Mouse (Mus musculus): ENCODE measurements around the gene Cpeb3. TPM values are rescaled to one million over a fixed set of nuclear protein-coding genes. Genes with fewer than 3 reads are reported as not detected.
"Not testable (repeated sequence)": the region's sequence is repeated elsewhere in the genome, so short reads cannot be mapped to it uniquely, and the experiment has no call there.

Gene Cpeb3
- 100 to 1,000 TPM in 6 of 26 experiments, 10 to 100 TPM in 18, 1 to 10 TPM in 2; 8.1 to 132 (median 57.2) TPM for total RNA-seq (2018; cell fraction: chromatin; rRNA removed)
- total RNA-seq (2018; cell fraction: cytosol; rRNA removed), result 10 to 100 TPM in 21 of 26 experiments, 1 to 10 TPM in 5; 5.9 to 38.3 (median 17.0) TPM
- total RNA-seq (2018; cell fraction: nucleus; rRNA removed), result 100 to 1,000 TPM in 1 of 26 experiments, 10 to 100 TPM in 24, 1 to 10 TPM in 1; 9.2 to 104 (median 28.1) TPM
- 7.8 to 16.1 TPM (median 11.7 TPM) in 3 replicates for polyA plus RNA-seq (2018)

DNA sequence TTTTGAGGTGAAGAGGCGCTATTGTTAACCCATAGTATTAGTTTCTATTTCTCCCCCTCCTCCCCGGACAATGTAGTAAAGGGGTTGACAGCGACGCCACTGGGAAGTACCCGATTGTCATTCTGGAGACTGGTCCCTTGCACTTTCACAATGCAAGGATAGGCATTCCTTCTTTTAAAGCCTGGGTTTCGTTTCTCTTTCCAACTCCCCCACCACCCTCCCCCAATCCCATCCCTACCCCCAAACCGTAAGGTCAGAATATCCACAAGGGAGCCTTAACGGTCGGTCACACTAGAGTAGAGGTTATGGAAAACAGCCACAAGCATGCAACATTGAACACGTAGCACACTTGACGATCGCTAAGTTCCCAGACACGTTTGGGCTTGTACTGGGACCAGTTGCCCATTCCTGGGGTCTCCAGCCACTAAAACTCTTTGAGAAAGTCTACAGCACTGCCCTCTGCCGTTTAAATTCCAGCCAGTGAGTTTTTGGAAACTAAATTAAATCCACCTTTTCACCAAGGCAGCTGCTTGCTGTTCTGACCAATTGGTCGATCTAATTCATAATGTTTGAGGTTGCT, at the start of gene Cpeb3:
TSS of gene Cpeb3 (minus strand) at position 426 of the 580 bp plus-strand sequence.
- Histone ChIP-seq H3K27ac (peak within 1 kb of the TSS; percentile 77), H3K79me2 (ENCODE audit: inconsistent target) (peaks cover 70% of the 10 kb centered on the region)

DNA sequence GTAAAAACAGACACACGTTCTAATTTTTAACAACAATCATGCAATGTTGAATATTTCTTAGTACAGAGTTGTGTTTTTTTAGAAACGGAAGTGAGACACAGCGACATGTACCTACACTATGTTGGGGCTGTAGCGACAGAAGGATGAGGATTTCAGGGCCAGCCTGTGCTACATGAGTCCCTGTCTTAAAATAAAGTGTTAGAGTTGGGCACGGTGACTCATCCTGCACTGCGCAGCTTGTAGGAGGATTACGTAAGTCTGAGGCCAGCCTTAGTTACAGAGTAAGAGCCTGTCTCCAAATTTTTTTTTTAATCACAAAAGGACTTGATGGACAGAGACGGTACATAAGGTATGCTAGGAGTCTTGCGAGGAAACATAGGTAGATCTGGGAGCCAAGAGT, 46.9 kb upstream of the Cpeb3 start:
- H3K79me2 ChIP-seq (ENCODE audit: inconsistent target), result no peaks in the 10 kb centered on the region
- H3K4me3 ChIP-seq (ENCODE audit: inconsistent target), result no peak overlapping the region
- H3K27ac ChIP-seq, result no peak overlapping the region
- H3K36me3 ChIP-seq (ENCODE audit: inconsistent target), result no peaks in the 10 kb centered on the region
- 71% methylated on average over 9 of the region's 9 CpGs for WGBS (ENCODE audit: missing documents)

More for the DNA sequence above, at the start of gene Cpeb3:
- 2% methylated on average over 14 of the region's 15 CpGs for WGBS (ENCODE audit: missing documents)
- peaks cover 12% of the 10 kb centered on the region for H3K36me3 ChIP-seq (ENCODE audit: inconsistent target)
- peak within 1 kb of the TSS; percentile 75 for H3K4me3 ChIP-seq (ENCODE audit: inconsistent target)

DNA sequence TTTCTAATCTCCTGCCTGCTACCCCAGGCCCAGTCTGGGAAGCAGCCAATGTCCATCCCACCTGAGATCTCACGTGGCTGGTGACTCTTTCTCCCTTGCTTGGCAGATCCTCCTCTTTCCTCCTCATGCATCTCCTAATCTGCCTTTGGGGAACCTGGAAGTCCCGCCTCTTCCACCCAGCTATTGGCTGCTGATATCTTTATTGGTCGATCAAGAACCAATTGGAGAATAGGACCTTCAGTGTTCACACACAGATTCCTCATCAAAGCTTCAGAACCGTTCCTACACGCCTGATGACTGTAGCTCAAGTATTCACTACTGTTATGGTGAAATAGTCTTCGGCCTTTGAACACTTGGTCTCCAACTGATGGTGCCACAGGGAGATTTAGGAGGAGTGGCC, 43.7 kb upstream of the Cpeb3 start:
- 79% methylated on average over 6 of the region's 6 CpGs for WGBS (ENCODE audit: missing documents)
- no peaks in the 10 kb centered on the region for H3K36me3 ChIP-seq (ENCODE audit: inconsistent target)
- no peak overlapping the region for H3K4me3 ChIP-seq (ENCODE audit: inconsistent target)
- H3K79me2 ChIP-seq (ENCODE audit: inconsistent target), result no peaks in the 10 kb centered on the region
- no peak overlapping the region for H3K27ac ChIP-seq

DNA sequence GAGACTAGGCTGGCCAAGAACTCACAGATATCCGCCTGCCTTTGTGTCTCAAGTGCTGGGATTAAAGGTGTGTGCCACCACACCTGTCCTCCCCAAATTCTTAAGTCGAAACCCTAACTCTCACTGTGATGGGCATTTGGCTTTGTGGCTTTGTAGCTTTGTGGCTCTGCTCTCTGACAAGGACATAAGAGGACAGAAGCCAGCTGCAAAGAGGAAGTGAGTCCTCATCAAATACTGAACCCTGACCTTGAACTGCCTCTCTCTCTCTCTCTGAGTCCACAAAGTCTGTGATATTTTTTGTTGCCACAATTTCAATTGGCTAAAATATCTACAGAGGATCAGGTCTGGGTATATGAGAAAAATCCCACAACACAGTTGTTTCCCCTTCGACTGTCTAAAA, 39.8 kb upstream of the Cpeb3 start:
- Histone ChIP-seq H3K27ac (no peak overlapping the region), H3K36me3 (ENCODE audit: inconsistent target) (no peaks in the 10 kb centered on the region), H3K4me3 (ENCODE audit: inconsistent target) (no peak overlapping the region), H3K79me2 (ENCODE audit: inconsistent target) (no peaks in the 10 kb centered on the region)
- WGBS (ENCODE audit: missing documents), result 66% methylated on average over 3 of the region's 3 CpGs

DNA sequence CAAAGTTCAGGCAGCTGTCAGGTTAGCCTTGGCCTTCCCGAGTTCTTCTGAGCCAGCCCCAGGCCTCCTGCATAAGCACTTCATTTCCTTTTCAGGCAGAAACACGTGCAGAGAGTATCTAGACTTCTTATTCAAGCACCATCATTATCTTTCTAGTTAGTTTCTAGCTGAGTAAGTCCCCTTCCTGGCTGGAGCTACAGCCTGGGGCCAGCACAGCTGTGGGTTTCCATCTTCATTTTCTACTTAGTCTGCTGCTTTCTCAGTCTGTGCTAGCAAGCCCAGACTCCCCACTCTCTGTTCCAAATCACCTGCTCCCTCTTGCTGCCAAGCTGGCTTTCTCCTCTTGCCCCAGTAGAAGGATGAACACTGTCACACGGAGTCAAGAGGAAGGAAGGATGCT, 38.5 kb upstream of the Cpeb3 start:
- 41% methylated on average over 3 of the region's 3 CpGs for WGBS (ENCODE audit: missing documents)
- Histone ChIP-seq H3K79me2 (ENCODE audit: inconsistent target) (no peaks in the 10 kb centered on the region), H3K27ac (no peak overlapping the region), H3K4me3 (ENCODE audit: inconsistent target) (no peak overlapping the region), H3K36me3 (ENCODE audit: inconsistent target) (no peaks in the 10 kb centered on the region)

DNA sequence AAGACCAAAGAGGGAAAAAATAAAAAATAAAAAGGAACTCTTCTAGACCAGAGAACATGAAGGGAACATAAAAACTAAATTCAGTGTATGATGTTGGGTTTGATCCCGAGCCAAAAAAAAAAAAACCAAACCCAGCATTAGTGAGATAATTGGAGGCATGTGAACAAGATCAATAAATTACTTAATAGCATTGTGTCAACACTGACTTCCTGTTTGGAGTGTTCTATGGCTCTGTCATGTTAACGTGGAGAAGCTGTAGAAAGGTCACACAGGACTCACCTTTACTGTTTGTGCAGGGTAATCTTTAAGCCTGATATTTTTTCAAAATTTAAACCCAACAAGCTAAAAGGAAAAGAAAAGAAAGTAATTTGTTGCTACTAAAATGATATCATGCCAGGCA, 34.3 kb upstream of the Cpeb3 start:
- 52% methylated on average over 2 of the region's 2 CpGs for WGBS (ENCODE audit: missing documents)
- H3K27ac ChIP-seq, result no peak overlapping the region

DNA sequence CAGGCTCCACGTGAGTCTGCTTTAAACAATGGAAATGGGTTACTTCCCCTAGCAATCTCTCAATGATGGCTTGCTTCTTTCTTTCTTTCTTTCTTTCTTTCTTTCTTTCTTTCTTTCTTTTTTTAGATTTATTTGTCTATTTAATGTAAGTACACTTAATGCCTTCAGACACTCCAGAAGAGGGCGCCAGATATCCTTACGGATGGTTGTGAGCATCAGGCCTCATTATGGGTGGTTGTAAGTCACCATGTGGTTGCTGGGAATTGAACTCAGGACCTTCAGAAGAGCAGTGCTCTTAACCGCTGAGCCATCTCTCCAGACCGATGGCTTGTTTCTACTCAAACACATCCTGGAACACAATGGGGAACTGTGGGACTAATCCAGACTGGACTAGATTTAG, 32.8 kb upstream of the Cpeb3 start:
- 76% methylated on average over 5 of the region's 5 CpGs for WGBS (ENCODE audit: missing documents)
- Histone ChIP-seq H3K79me2 (ENCODE audit: inconsistent target) (no peaks in the 10 kb centered on the region), H3K36me3 (ENCODE audit: inconsistent target) (no peaks in the 10 kb centered on the region)

More for the DNA sequence above, 34.3 kb upstream of the Cpeb3 start:
- Histone ChIP-seq H3K79me2 (ENCODE audit: inconsistent target) (no peaks in the 10 kb centered on the region), H3K36me3 (ENCODE audit: inconsistent target) (no peaks in the 10 kb centered on the region), H3K4me3 (ENCODE audit: inconsistent target) (no peak overlapping the region)

DNA sequence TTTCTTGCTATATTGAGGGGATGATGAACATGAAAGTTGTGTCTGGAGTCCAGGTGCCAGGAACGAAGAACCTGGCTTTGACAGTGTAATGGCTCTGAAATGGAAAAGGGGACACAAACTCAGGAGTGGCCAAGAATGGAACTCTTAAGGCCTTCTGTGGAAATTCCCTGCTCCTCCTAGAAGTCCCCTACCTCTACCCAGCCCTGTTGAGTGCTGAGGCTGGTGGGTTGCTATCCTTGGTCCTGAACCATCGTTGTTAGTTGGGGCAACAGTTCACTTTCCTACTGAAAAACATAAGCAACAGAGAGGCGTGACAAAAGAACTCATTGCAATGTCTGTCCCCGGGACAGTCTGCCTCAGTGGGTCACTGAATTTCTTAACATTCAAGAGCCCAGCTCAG, 30.7 kb upstream of the Cpeb3 start:
- Histone ChIP-seq H3K79me2 (ENCODE audit: inconsistent target) (no peaks in the 10 kb centered on the region), H3K36me3 (ENCODE audit: inconsistent target) (no peaks in the 10 kb centered on the region), H3K4me3 (ENCODE audit: inconsistent target) (no peak overlapping the region), H3K27ac (no peak overlapping the region)
- 61% methylated on average over 4 of the region's 4 CpGs for WGBS (ENCODE audit: missing documents)

More for the DNA sequence above, 32.8 kb upstream of the Cpeb3 start:
- H3K4me3 ChIP-seq (ENCODE audit: inconsistent target), result no peak overlapping the region
- H3K27ac ChIP-seq, result no peak overlapping the region

DNA sequence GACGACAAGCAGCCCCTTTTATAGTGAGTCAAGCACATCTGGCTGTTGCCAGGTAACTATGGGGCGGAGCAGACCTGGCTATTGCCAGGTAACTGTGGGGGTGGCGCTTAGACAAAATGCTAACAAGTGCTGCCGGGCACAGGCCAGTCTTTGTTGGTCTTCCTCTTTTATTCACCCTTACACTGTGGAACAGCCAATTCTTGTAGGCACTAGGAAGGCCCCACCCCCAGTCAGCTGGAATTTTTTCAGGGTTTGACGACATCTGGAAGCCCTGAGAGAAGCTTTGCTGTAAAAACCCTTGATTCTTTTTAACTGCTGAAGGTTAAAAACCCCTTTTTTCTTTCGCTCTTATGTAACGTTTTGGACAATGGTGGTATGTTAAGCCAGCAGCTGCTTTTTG, 30.2 kb upstream of the Cpeb3 start:
- H3K79me2 ChIP-seq (ENCODE audit: inconsistent target), result no peaks in the 10 kb centered on the region
- no peaks in the 10 kb centered on the region for H3K36me3 ChIP-seq (ENCODE audit: inconsistent target)
- H3K4me3 ChIP-seq (ENCODE audit: inconsistent target), result no peak overlapping the region
- WGBS (ENCODE audit: missing documents), result 44% methylated on average over 7 of the region's 7 CpGs
- no peak overlapping the region for H3K27ac ChIP-seq

DNA sequence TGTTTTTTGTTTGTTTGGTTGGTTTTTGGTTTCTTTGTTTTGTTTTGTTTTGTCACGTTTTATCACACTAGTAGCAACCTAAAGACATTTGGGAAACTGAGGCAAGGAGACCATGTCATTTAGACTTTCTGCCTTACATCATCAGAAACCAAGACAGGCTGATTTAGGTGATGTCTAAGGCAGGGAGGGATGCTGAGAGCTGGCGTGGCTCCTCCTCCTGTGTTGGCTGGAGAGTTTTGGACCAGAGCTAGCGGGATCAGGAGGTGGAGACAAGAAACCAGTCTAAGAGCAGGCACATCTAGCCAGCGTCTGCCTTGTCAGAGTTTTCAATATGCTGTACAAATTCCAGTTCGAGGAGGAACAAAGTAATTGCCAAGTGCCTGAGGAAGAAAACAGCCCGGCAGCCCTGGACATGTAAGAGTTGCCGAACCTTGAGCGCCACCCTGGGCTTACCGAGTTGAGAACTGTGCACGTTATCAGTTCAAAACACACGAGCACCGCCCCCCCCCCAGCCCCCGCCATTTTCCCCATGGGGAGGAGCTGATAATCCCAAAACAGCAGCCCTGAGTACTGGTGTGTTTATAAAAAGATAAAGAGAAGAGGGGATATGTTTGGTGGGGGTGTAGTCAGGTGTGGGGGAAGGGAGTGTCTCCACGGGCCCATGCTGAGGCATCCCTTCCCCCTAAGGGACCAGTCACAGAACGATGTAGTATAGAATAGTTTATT, 29.5 kb upstream of the Cpeb3 start:
- Histone ChIP-seq H3K79me2 (ENCODE audit: inconsistent target) (no peaks in the 10 kb centered on the region), H3K4me3 (ENCODE audit: inconsistent target) (no peak overlapping the region), H3K27ac (no peak overlapping the region), H3K36me3 (ENCODE audit: inconsistent target) (no peaks in the 10 kb centered on the region)
- WGBS (ENCODE audit: missing documents), result 22% methylated on average over 15 of the region's 15 CpGs

DNA sequence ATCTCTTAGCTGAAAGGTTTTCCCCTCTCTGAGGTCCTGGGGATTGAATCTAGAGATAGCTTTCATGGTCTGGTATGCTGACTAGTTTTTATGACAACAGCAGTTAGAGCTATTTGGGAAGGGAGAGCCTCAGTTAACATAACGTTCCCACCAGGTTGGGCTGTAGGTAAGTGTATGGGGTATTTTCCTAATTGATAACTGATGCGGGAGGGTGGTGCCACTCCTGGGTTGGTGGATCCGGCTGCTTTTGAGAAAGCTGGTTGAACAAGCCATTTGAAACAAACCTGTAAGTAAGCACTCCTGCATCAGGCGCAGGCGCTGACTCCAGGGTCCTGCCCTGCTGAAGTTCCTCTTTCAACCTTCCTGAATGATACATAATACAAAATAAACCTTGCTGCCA, 28.9 kb upstream of the Cpeb3 start:
- H3K27ac ChIP-seq, result no peak overlapping the region
- 42% methylated on average over 5 of the region's 5 CpGs for WGBS (ENCODE audit: missing documents)
- no peaks in the 10 kb centered on the region for H3K79me2 ChIP-seq (ENCODE audit: inconsistent target)
- H3K36me3 ChIP-seq (ENCODE audit: inconsistent target), result no peaks in the 10 kb centered on the region
- no peak overlapping the region for H3K4me3 ChIP-seq (ENCODE audit: inconsistent target)

DNA sequence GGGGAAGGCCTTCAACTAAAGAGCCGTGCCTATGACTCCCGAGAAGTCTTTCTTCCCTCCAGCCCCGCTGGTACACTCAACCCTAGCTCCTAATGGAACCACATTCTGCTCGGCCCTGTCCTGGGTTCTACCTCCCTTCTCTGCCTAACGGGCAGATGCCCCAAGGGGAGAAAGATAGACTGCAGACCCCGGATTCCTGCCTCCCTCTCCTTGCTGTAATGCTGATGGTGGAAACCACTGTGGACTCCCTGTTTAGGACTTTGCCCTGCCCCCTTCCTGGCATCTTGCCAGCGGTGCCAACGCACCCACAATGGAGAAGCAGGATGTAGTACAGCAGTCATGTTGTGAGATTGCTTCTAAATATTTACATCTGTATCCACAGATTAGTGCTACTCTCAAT, 27.4 kb upstream of the Cpeb3 start:
- WGBS (ENCODE audit: missing documents), result 82% methylated on average over 8 of the region's 8 CpGs
- H3K36me3 ChIP-seq (ENCODE audit: inconsistent target), result no peaks in the 10 kb centered on the region
- no peaks in the 10 kb centered on the region for H3K79me2 ChIP-seq (ENCODE audit: inconsistent target)
- H3K27ac ChIP-seq, result no peak overlapping the region
- no peak overlapping the region for H3K4me3 ChIP-seq (ENCODE audit: inconsistent target)

DNA sequence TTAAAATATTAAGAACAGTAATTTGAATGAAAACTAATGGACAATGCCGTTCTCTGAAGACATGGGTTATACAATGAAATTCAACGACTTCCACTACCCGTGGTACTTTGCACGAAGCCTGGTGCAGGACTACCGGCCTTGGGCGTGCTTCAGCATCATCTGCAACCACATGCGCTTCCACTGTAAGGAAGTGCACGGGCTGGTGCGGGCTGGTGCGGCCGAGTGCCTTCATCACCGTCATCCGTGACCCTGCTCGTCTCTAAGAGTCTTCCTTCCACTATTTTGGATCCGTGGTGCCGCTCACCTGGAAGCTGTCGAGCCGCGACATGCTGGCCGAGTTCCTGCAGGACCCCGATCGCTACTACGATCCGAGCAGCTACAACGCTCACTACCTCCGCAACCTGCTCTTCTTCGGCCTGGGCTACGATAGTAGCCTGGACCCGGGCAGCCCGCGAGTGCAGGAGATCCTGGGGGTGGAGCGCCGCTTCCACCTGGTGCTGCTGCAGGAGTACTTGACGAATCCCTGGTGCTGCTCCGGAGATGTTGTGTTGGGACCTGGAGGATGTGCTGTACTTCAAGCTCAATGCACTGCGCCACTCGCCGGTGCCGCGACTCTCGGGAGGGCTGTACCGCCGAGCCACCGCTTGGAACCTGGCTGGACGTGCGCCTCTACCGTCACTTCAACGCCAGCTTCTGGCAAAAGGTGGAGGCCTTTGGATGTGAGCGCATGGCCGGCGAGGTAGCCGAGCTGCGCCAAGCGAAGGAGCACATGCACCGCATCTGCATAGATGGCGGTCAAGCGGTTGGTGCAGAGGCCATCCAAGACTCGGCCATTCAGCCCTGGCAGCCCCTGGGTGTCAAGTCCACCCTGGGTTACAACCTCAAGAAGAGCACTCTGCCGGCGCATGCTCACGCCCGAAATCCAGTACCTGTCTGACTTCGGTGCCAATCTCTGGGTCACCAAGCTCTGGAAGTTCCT, 25.4 kb upstream of the Cpeb3 start:
- H3K79me2 ChIP-seq (ENCODE audit: inconsistent target), result no peaks in the 10 kb centered on the region
- H3K36me3 ChIP-seq (ENCODE audit: inconsistent target), result no peaks in the 10 kb centered on the region
- no peak overlapping the region for H3K27ac ChIP-seq
- 12% methylated on average over 62 of the region's 63 CpGs for WGBS (ENCODE audit: missing documents)
- no peak overlapping the region for H3K4me3 ChIP-seq (ENCODE audit: inconsistent target)

DNA sequence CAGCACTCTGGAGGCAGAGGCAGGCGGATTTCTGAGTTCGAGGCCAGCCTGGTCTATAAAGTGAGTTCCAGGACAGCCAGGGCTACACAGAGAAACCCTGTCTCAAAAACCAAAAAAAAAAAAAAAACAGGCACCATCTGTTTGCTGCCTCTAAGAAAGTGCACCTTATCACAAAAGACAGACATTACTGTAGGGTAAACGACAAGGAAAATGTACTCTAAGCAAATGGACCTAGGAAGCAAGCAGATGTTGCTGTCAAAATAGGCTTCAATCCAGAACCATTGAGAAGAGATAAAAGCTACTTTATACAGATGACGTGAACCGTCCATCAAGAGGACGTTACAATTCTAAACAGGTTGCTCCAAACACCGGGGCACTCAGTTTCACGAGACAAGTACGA, 24.2 kb upstream of the Cpeb3 start:
- H3K36me3 ChIP-seq (ENCODE audit: inconsistent target); H3K27ac ChIP-seq; H3K79me2 ChIP-seq (ENCODE audit: inconsistent target); H3K4me3 ChIP-seq (ENCODE audit: inconsistent target): not testable (repeated sequence)
- WGBS (ENCODE audit: missing documents), result 86% methylated on average over 8 of the region's 9 CpGs
